Mouse (Mus musculus) testis, adult 2 months (tissue): ENCODE measurements around the gene Tmem63c. TPM values are rescaled to one million over a fixed set of nuclear protein-coding genes. Genes with fewer than 3 reads are reported as not detected.
A peak's percentile ranks its signal among the peaks of the same experiment; 100 is the strongest.

ENCODE experiments used
- H3K27ac ChIP-seq: fragments of 200-500 bp; 2 replicates; pipeline ENCODE4 v1.5.1; 2012; ENCODE audit warnings: low read depth, low read length; ENCODE audit not compliant: control insufficient read depth, insufficient read depth
- H3K27me3 ChIP-seq: fragments of 200-500 bp; 2 replicates; pipeline ENCODE4 v1.6.1; 2012; ENCODE audit warnings: mild to moderate bottlenecking, low read length, moderate library complexity; ENCODE audit not compliant: control insufficient read depth, insufficient read depth
- H3K36me3 ChIP-seq: fragments of 200-500 bp; 2 replicates; pipeline ENCODE4 v1.6.1; 2012; ENCODE audit warnings: mild to moderate bottlenecking, low read length; ENCODE audit not compliant: control insufficient read depth, insufficient read depth
- H3K4me1 ChIP-seq: fragments of 200-500 bp; 2 replicates; pipeline ENCODE4 v1.6.1; 2012; ENCODE audit warnings: low read length; ENCODE audit not compliant: control insufficient read depth, insufficient read depth
- H3K4me3 ChIP-seq: fragments of 200-500 bp; 2 replicates; pipeline ENCODE4 v1.5.1; 2012; ENCODE audit warnings: low read depth, mild to moderate bottlenecking, low read length, moderate library complexity, mixed read lengths; ENCODE audit not compliant: control insufficient read depth
- CTCF ChIP-seq: fragments of 200-500 bp; IDR thresholded peaks from 2 replicates; pipeline ENCODE4 v1.5.1; 2012; ENCODE audit warnings: low read depth, mild to moderate bottlenecking, inconsistent platforms, low read length, moderate library complexity; ENCODE audit not compliant: control insufficient read depth, insufficient read depth, insufficient replicate concordance
- POLR2A ChIP-seq: fragments of 200-500 bp; IDR thresholded peaks from 2 replicates; pipeline ENCODE4 v1.6.1; 2012; ENCODE audit warnings: low read depth, mild to moderate bottlenecking, inconsistent platforms, low read length, moderate library complexity; ENCODE audit not compliant: control insufficient read depth
- polyA plus RNA-seq: library from polyadenylated mRNA; depleted of rRNA; stranded (reverse); fragments of >200 nt; gene quantifications from 2 replicates; pipeline ENCODE4 v1.2.3, GENCODE M21; 2012; rRNA removed

The Tmem63c gene
- 30.3 and 32.3 TPM in 2 replicates for polyA plus RNA-seq

DNA sequence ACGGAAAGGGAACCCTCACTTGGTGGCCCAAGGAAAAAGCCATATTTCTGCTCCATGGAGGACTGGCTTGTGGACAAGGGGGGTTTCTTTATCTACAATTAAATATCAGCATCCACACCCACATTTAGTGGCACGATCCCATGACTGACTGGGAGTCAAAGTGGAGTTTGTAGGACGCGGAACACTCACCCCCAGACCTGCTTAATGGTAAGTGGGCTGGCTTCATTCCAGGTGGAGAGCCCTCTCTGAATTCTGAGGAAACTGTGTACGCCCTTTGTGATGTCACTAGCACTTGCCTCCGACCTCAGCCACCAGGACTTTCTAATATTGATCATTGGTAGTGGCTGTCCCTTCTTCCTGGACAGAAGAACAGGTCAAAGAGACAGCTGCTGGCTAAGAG, at the start of gene Tmem63c:
Gene Tmem63c, plus strand, starts transcription at position 301 of the 400 bp plus-strand sequence.
- H3K4me3 ChIP-seq = peak within 1 kb of the TSS; percentile 47

DNA sequence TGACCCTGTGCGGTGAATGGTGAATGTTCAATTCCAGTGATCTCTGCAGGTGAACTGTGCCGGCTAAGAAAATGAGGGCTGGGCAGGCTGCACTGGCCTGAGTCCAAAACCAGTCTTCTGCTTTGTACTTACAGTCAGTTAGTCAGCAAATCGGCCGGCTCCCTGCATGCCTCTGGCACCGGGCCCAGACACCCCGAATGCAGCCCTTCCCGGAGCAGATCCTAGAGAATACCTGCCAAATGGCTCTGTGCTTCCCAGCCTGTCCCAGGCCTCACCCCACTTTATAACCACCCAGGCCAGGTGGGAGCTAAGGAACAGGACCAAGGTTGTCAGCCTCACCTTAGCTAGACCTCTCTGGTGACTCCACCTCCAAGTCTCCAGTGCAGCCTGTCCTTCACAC, 47.9 kb upstream of the Tmem63c start:
- H3K4me1 ChIP-seq = peaks cover 16% of the 10 kb centered on the region
- no peak overlapping the region for H3K27ac ChIP-seq
- H3K4me3 ChIP-seq = no peak overlapping the region
- no peak for TF ChIP-seq POLR2A
- no peak for TF ChIP-seq CTCF
- H3K27me3 ChIP-seq = no peaks in the 10 kb centered on the region; the same call in 1 of the 2 replicates
- no peaks in the 10 kb centered on the region for H3K36me3 ChIP-seq

More for the DNA sequence above, at the start of gene Tmem63c:
- Histone ChIP-seq H3K4me1 (peaks cover 1% of the 10 kb centered on the region), H3K36me3 (no peaks in the 10 kb centered on the region), H3K27me3 (no peaks in the 10 kb centered on the region), H3K27ac (no peak within 1 kb of the TSS)
- peak; percentile 42; the same call in 1 of the 2 replicates for TF ChIP-seq POLR2A
- TF ChIP-seq CTCF = no peak

DNA sequence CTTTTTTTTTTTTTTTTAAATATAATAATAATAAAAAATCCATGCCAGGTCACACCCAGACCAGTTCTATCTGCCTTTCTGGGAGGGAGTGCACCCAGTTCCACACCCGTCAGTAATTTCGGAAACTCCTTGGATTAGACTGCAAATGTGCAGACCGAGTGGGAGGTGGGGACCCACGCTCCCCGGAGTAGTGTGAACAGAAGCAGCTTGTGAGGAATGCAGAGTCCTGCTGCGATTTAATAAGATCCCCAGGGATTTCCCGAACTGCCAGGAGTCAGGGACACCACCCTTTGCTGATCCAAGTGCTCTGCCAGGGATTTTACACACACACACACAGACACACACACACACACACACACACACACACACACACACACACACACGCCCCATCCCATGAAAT, 47.4 kb upstream of the Tmem63c start:
- H3K27me3 ChIP-seq = no peaks in the 10 kb centered on the region; the same call in 1 of the 2 replicates
- H3K36me3 ChIP-seq = no peaks in the 10 kb centered on the region
- TF ChIP-seq CTCF (no peak), POLR2A (no peak)
- H3K4me3 ChIP-seq = no peak overlapping the region
- no peak overlapping the region for H3K27ac ChIP-seq
- peaks cover 16% of the 10 kb centered on the region for H3K4me1 ChIP-seq

DNA sequence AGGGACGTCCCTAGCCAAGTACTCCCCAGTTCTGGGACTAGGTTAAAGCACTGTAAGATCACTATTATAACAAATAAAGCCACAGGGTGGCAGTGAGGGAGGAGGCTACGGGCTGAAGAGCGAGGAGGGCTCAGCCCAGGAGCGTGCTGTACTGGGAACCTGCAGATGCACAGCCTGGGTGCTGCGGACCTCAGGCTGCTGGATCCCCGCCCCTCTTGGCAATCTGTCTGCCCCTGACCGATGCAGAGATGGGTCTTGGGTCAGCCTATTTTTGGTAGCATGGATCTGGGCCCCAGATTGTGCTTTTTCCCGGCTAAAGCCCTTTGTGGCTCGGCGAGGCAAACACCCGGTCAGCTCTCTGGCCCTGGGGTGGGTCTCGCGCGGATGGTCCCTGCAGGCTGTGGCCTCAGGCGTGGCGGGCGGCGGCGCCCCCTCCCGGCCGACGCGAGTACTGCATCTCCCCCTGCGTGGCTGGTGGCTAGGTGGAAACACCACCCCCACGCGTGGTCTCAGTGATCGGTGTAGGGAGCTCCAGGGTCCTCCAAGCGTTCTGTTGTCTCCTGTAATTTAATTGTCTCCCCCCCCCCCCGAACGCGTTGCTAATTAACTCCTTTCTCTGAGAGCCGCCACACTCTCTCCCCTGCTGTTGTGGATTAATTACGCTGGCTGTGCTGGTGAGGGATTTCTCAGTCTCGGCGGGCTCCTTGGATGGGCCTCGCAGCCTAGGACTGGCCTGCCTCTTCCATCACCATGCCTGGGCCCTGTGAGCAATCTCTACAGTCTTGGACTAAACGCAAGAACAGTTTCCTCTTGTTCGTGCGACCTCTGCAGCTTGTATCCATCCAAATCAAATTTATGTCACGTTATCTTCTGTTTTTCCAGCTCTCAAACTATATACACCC, 46.5 kb upstream of the Tmem63c start:
- Histone ChIP-seq H3K4me1 (peaks cover 16% of the 10 kb centered on the region), H3K27ac (no peak overlapping the region), H3K36me3 (no peaks in the 10 kb centered on the region), H3K4me3 (peak overlapping the region; percentile 48), H3K27me3 (no peaks in the 10 kb centered on the region; the same call in 1 of the 2 replicates)
- TF ChIP-seq POLR2A (no peak), CTCF (peak; percentile 97)

DNA sequence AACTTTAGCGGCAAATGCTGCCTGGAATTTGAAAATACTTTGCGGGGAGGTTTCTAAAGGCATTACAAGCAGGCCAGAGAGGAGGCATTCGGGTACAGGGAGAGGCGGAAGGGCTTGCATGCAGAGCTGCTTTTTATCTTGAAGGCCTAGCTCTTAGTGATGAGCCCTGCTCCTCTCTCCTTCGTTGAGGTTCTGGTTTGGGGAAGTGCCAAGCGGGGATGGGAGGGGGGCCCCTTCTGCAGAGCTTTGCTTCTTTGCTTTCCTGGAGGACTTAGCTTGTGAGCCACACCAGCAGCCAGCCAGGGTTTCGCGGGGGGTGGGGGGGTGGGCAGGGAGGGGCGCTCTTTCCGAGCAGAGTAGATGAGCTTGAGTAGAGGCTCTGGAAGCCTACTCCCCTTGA, 45.4 kb upstream of the Tmem63c start:
- TF ChIP-seq POLR2A (no peak), CTCF (no peak)
- Histone ChIP-seq H3K4me1 (peaks cover 16% of the 10 kb centered on the region), H3K27ac (no peak overlapping the region), H3K27me3 (no peaks in the 10 kb centered on the region; the same call in 1 of the 2 replicates), H3K4me3 (no peak overlapping the region), H3K36me3 (no peaks in the 10 kb centered on the region)

DNA sequence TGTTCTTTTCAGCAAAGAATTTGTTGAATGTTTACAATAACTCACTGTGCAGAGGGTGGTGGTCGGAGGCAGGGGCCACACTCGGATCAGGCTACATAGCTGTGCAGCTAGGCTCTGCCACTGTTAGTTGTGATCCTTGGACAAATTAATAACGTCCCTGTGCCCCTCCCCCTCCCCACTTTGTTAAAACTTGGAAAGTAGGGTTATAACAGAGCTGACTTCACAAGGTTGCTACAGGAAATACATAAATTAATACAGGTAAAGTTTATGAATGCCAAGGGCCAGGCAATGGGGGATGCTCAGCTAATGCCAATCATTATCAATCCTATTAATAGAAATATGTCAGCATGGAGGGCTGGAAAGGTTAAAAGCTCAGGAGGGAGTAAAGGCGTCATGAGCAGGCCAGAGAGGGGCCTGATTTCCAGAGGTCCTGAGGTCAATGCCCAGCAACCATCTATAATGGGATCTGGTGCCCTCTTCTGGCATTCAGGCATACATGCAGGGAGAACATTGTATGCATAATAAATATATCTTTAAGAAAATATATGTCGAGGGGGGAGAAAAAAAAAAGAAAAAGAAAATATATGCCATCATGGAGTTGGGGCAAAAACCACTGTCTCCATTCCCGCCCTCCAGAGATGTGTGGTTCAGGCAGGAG, 44.5 kb upstream of the Tmem63c start:
- H3K4me3 ChIP-seq = no peak overlapping the region
- H3K36me3 ChIP-seq = no peaks in the 10 kb centered on the region
- H3K27ac ChIP-seq = no peak overlapping the region
- no peak for TF ChIP-seq POLR2A
- TF ChIP-seq CTCF = no peak
- peaks cover 16% of the 10 kb centered on the region for H3K4me1 ChIP-seq
- no peaks in the 10 kb centered on the region; the same call in 1 of the 2 replicates for H3K27me3 ChIP-seq

DNA sequence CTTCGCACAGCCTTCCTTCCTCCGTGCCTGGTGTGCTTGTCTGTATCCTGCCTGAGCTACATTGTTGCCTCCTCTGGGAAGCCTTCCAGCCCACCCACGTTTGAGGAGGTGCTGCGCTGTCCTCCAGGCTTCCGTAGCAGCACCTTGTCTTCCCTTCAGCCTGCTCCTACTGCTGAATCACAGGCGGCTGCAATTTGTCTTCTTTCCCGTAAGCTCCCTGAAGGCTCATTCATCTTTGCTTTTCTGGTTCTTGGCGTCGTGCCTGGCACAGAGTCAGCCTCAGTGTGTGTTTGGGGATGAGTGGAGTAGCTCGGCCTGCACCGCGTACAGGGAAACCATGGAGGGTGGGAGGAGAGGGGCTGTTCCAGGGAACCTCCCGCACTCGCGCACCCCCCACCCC, 43.3 kb upstream of the Tmem63c start:
- H3K36me3 ChIP-seq = no peaks in the 10 kb centered on the region
- TF ChIP-seq POLR2A = peak; percentile 48; the same call in 1 of the 2 replicates
- TF ChIP-seq CTCF = no peak
- H3K4me1 ChIP-seq = peaks cover 16% of the 10 kb centered on the region
- no peak overlapping the region for H3K27ac ChIP-seq
- H3K27me3 ChIP-seq = no peaks in the 10 kb centered on the region; the same call in 1 of the 2 replicates
- H3K4me3 ChIP-seq = peak overlapping the region; percentile 53
